Mouse (Mus musculus): ENCODE results near the gene AW011738. TPM values are rescaled to one million over a fixed set of nuclear protein-coding genes. Genes with fewer than 3 reads are reported as not detected.

The AW011738 gene
- polyA plus RNA-seq, 1 experiment from 2014 or later: 7.0 TPM

GRCm38 (mm10) chr4:156188811-156189323, 14.2 kb upstream of the AW011738 start:
- Histone ChIP-seq H3K27me3 (replicated peaks) (no peaks in the 10 kb centered on the region), H3K4me1 (peaks cover 98% of the 10 kb centered on the region), H3K27ac (peak overlapping the region; percentile 75), H3K9me3 (no peaks in the 10 kb centered on the region), H3K36me3 (peaks cover 51% of the 10 kb centered on the region), H3K4me2 (replicated peaks) (peak overlapping the region; percentile 47), H3K9ac (peak overlapping the region; percentile 2; the same call in 1 of the 2 replicates), H3K4me3 (no peak overlapping the region)
- peak; percentile 64 for ATAC-seq (ENCODE audit: low FRiP score, low read depth)
- 5% methylated on average over 6 of the region's 6 CpGs for WGBS

DNA sequence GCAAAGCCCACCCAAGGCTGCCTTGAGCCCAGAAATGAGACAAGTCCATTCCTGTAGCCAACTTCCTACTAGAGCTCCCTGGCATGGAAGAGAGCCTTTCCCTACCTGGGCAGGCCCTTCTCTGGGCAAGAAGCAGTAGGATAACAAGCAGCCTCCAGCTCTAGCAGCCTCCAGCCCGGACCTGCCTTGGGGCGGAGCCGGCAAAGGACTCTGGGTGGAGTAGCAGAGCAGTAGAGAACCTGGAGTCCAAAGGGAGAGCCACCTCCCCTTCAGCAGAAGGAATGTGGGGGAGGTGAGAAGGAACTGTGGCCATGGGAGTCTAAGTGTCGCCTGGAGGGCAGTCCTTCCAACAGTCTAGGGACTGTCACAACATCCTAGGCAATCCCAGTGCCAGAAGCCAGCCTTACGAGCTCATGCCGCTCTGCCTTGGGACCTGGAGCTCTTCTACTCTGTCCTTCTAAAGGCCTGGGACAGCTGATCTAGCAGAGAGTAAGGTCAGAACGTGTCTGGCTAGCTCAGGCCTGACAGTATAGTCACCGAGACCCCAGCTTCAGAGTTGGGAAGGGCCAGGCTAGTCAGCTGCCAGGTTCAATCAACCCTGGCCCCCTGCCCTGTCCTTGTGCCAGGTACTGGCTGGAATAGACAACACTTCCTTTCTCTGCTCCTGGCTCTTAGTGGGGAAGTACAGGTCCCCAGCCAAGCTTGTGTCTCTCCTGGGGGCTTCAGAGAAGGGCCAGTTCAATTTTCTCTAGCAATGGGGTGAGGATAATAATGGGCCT, 10.5 kb upstream of the AW011738 start:
- Histone ChIP-seq H3K4me2 (replicated peaks) (peak overlapping the region; percentile 27), H3K9ac (no peak overlapping the region), H3K36me3 (peaks cover 52% of the 10 kb centered on the region), H3K27ac (0 out of 2 replicates have a peak overlapping the region, but pooled peaks have one; percentile 20), H3K4me3 (no peak overlapping the region), H3K9me3 (no peaks in the 10 kb centered on the region), H3K4me1 (peaks cover 90% of the 10 kb centered on the region), H3K27me3 (replicated peaks) (no peaks in the 10 kb centered on the region)
- WGBS: 55% methylated on average over 8 of the region's 8 CpGs
- no peak for ATAC-seq (ENCODE audit: low FRiP score, low read depth)

GRCm38 (mm10) chr4:156193200-156193590, 9.9 kb upstream of the AW011738 start:
- H3K4me1 ChIP-seq: peaks cover 84% of the 10 kb centered on the region
- H3K9ac ChIP-seq: no peak overlapping the region
- peak overlapping the region; percentile 88; the same call in 1 of the 2 replicates for H3K4me2 ChIP-seq (replicated peaks)
- ATAC-seq (ENCODE audit: low FRiP score, low read depth): no peak
- H3K36me3 ChIP-seq: peaks cover 52% of the 10 kb centered on the region
- H3K27ac ChIP-seq: no peak overlapping the region
- H3K27me3 ChIP-seq (replicated peaks): no peaks in the 10 kb centered on the region
- no peaks in the 10 kb centered on the region for H3K9me3 ChIP-seq
- H3K4me3 ChIP-seq: no peak overlapping the region
- 19% methylated on average over 2 of the region's 2 CpGs for WGBS

- Histone ChIP-seq H3K27me3 (replicated peaks) (no peaks in the 10 kb centered on the region), H3K4me2 (replicated peaks) (peak overlapping the region; percentile 88), H3K4me1 (peaks cover 77% of the 10 kb centered on the region), H3K4me3 (no peak overlapping the region), H3K36me3 (peaks cover 52% of the 10 kb centered on the region), H3K9me3 (no peaks in the 10 kb centered on the region), H3K9ac (peak overlapping the region; percentile 92), H3K27ac (no peak overlapping the region)
- WGBS: 71% methylated on average over 5 of the region's 5 CpGs
- no peak for ATAC-seq (ENCODE audit: low FRiP score, low read depth)
Observed at GRCm38 (mm10) chr4:156193906-156194305, 9.2 kb upstream of the AW011738 start.

DNA sequence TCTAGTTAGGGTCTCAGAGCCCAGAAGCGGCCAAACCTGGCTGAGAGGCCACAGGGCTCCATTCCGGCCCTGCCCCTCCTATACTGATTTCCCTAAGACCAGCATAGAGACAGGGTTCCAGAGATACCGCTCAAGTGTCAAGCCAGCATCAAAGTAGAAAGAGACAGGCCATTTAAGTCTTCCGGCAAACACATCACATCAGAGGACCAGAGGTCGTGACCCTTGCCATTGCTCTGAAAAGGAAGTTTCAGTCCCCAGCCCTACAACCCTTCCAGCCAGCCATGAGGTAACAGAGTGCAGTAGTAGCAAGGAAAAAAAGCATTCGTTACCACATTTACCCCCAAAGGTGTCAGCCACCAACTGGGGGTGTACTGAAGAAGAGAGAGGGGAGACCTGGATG, 8.8 kb upstream of the AW011738 start:
- no peaks in the 10 kb centered on the region for H3K27me3 ChIP-seq (replicated peaks)
- no peak overlapping the region for H3K27ac ChIP-seq
- peak overlapping the region; percentile 96; the same call in 1 of the 2 replicates for H3K4me3 ChIP-seq
- H3K36me3 ChIP-seq: peaks cover 52% of the 10 kb centered on the region
- H3K9ac ChIP-seq: peak overlapping the region; percentile 92
- 32% methylated on average over 6 of the region's 6 CpGs for WGBS
- H3K4me1 ChIP-seq: peaks cover 72% of the 10 kb centered on the region
- peak overlapping the region; percentile 88 for H3K4me2 ChIP-seq (replicated peaks)
- H3K9me3 ChIP-seq: no peaks in the 10 kb centered on the region
- ATAC-seq (ENCODE audit: low FRiP score, low read depth): no peak

DNA sequence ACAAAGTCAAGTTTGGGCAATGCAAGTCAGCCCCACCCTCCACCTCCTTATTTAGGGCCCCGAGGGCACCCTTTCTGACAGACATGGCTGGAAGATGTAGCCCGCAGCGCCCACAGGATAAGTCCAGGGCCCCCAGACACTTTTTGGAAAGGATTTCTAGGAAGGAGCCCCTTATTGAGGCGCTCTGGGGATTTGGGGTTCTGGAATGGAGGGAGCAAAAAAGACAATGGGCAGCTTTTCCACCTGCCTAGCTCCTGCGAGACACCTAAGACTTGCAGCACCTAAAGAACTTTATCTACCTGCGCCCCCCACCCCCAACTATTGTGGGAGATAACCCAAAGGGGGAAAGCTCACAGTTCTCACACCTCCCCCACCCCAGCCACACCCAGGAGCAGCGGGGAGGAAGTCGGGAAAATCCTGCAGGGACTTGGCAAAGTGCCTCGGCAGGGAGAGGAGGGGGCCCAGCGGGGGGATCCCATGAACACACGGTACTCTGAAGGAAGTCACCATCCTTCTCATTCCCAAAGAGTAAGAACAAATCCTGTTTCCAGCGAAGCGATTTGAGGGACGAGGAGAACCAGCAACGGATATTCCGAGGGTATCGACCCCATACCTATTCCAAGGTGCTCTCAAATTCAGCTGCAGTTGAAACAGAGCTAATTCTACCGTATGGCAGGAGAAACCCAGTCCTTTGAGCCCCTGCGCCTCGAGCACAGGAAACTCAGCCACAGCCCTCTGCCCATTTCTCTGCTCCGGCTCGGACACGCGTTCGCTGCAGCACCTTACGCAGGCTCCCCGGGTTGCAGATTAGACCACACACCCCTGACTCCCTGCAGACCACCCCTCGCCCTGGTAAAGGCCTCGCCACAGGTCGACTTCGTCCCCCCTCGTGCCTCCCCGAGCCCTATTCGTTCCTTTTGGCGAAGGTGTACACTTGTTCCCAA, 6.9 kb upstream of the AW011738 start:
- H3K4me2 ChIP-seq (replicated peaks): peak overlapping the region; percentile 88
- WGBS: 4% methylated on average over 35 of the region's 35 CpGs
- H3K4me3 ChIP-seq: peak overlapping the region; percentile 96
- peaks cover 54% of the 10 kb centered on the region for H3K4me1 ChIP-seq
- peaks cover 41% of the 10 kb centered on the region for H3K36me3 ChIP-seq
- H3K9ac ChIP-seq: peak overlapping the region; percentile 92
- H3K27ac ChIP-seq: peak overlapping the region; percentile 75
- H3K9me3 ChIP-seq: no peaks in the 10 kb centered on the region
- ATAC-seq (ENCODE audit: low FRiP score, low read depth): 0 out of 2 replicates have a peak, but pooled peaks have one; percentile 0
- no peaks in the 10 kb centered on the region for H3K27me3 ChIP-seq (replicated peaks)

DNA sequence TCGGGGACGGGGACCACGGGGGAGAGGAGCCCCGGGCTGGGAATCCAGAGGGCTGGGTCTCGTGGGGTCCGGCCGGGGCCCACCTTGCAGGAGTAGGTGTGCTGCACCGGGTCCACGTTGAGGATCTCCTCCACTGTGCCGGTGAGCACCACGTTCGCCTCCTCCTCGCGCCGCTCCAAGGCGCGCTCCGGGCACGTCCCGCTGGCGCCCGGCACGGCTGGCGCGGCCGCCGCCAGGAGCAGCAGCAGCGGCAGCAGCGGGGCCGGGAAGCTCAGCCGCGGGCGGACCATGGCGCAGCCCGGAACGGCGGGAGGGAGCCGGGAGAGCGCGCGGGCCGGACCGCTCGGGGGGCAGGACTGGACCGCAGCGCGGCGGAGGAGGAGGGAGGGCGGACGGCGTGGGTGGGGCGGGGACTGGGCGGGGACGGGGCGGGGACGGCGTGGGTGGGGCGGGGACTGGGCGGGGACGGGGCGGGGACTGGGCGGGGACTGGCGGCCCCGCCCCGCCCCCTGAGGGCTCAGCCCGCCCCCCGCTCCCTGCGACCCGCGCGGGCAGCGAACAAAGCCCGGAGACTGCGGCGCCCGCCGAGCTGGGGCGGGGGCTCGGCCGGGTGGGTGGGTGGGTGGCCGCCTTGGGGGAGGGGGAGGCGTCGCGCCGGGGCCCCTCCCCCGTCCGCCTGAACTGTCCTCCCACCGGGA, 5.8 kb upstream of the AW011738 start, which contains the start of gene Agrn:
Gene Agrn, minus strand, starts transcription at position 358 of the 698 bp plus-strand sequence.
- WGBS: under 1% methylated on average over 56 of the region's 88 CpGs
- peaks cover 30% of the 10 kb centered on the region for H3K36me3 ChIP-seq
- H3K4me3 ChIP-seq: peak within 1 kb of the TSS; percentile 96
- peak; percentile 75 for ATAC-seq (ENCODE audit: low FRiP score, low read depth)
- H3K27me3 ChIP-seq (replicated peaks): no peaks in the 10 kb centered on the region
- no peaks in the 10 kb centered on the region for H3K9me3 ChIP-seq
- H3K4me2 ChIP-seq (replicated peaks): peak within 1 kb of the TSS; percentile 88
- peaks cover 44% of the 10 kb centered on the region for H3K4me1 ChIP-seq
- peak within 1 kb of the TSS; percentile 92 for H3K27ac ChIP-seq
- H3K9ac ChIP-seq: peak within 1 kb of the TSS; percentile 92

- no peaks in the 10 kb centered on the region for H3K9me3 ChIP-seq
- ATAC-seq (ENCODE audit: low FRiP score, low read depth): peak; percentile 95
- under 1% methylated on average over 26 of the region's 26 CpGs for WGBS
- H3K9ac ChIP-seq: peak overlapping the region; percentile 44
- H3K4me1 ChIP-seq: peaks cover 44% of the 10 kb centered on the region
- peak overlapping the region; percentile 88 for H3K4me2 ChIP-seq (replicated peaks)
- peak overlapping the region; percentile 92 for H3K27ac ChIP-seq
- peak overlapping the region; percentile 96 for H3K4me3 ChIP-seq
- no peaks in the 10 kb centered on the region for H3K27me3 ChIP-seq (replicated peaks)
- H3K36me3 ChIP-seq: peaks cover 25% of the 10 kb centered on the region
Observed at GRCm38 (mm10) chr4:156197829-156198205, 5.3 kb upstream of the AW011738 start.

DNA sequence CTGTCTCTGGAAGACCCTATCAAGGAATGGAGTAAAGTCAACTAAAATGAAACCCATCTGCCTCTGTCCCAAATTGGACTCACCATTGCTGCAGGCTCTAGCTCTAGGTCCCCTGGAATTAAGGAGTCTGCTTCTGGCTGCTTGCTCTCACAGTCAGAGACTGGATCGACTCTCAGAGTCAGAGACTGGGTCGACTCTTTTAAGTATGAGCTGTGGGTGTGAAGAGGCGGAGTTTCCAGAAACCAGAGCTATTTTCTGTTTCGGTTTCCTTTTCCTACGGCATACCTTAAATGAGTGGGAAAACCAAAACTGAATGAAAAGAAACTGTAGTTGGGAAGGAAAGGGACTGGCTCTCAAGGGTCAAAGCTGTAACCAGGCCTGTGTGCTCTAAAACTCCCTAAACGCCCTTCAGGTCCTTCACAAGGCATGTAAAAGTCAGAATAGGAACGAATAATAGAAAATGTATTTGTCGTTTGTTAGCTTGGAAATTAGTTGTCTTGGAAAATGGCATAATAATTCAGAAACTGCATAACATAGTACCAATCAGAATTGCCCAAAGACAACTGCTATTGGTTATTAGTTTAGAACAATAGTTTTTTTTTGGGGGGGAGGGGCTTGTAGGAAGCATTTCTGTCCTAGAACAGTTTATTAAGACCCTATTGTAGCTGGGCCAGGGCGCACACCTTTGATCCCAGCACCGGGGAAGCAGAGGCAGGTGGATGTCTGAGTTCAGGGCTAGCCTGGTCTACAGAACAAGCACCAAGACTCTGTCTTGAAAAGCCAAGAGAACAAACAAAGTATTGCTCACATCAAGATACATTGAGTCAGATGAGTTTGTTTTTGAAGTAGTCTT, 2.3 kb upstream of the AW011738 start, which contains the start of gene Isg15:
Gene Isg15, minus strand, starts transcription at position 196 of the 853 bp plus-strand sequence.
- WGBS: 70% methylated on average over 10 of the region's 10 CpGs

GRCm38 (mm10) chr4:156202462-156202893, 626 bp upstream of the AW011738 start:
- peak overlapping the region; percentile 96 for H3K4me2 ChIP-seq (replicated peaks)
- H3K36me3 ChIP-seq: no peaks in the 10 kb centered on the region
- peak overlapping the region; percentile 73; the same call in 1 of the 2 replicates for H3K9ac ChIP-seq
- H3K4me1 ChIP-seq: peaks cover 25% of the 10 kb centered on the region
- H3K4me3 ChIP-seq: peak overlapping the region; percentile 62; the same call in 1 of the 2 replicates
- no peak for ATAC-seq (ENCODE audit: low FRiP score, low read depth)
- H3K27me3 ChIP-seq (replicated peaks): peaks cover 4% of the 10 kb centered on the region
- H3K9me3 ChIP-seq: no peaks in the 10 kb centered on the region
- WGBS: 50% methylated on average over 12 of the region's 12 CpGs
- H3K27ac ChIP-seq: no peak overlapping the region

More for the DNA sequence above, 2.3 kb upstream of the AW011738 start, which contains the start of gene Isg15:
- Histone ChIP-seq H3K9ac (no peak within 1 kb of the TSS), H3K27me3 (replicated peaks) (peaks cover 4% of the 10 kb centered on the region), H3K9me3 (no peaks in the 10 kb centered on the region), H3K27ac (no peak within 1 kb of the TSS), H3K4me3 (no peak within 1 kb of the TSS), H3K36me3 (no peaks in the 10 kb centered on the region), H3K4me1 (peaks cover 32% of the 10 kb centered on the region), H3K4me2 (replicated peaks) (no peak within 1 kb of the TSS)
- ATAC-seq (ENCODE audit: low FRiP score, low read depth): no peak
